Mouse (Mus musculus): ENCODE measurements at regions not wholly inside any gene's neighbourhood (a gene's known extent, or its start where the extent isn't known, plus 50 kb on each side); places are given as distances from the start of the nearest gene placed in this dataset.

- no peak for DNase-seq (ENCODE audit: low spot score in 2 of 2)
These were observed 59.1 kb upstream of the Hs3st2 start for GRCm38 (mm10) chr7:121332532-121332931.

GRCm38 (mm10) chr7:121335390-121336109, 56.1 kb upstream of the Hs3st2 start:
- intact Hi-C loops (cut with DNase I): no loop called here
- DNase-seq (ENCODE audit: low spot score in 2 of 2): no peak

More at GRCm38 (mm10) chr7:121332532-121332931, 59.1 kb upstream of the Hs3st2 start:
- intact Hi-C loops (cut with DNase I): no loop called here

- intact Hi-C loops (cut with DNase I): no loop called here
- no peak for DNase-seq (ENCODE audit: low spot score in 2 of 2)
These were observed 51.7 kb upstream of the Hs3st2 start for GRCm38 (mm10) chr7:121339942-121340341.

Data from left cerebral cortex, postnatal 25 days (tissue).